Mouse (Mus musculus): ENCODE data around the gene Ube3b. TPM values are rescaled to one million over a fixed set of nuclear protein-coding genes. Genes with fewer than 3 reads are reported as not detected.

The Ube3b gene
- total RNA-seq (2012; rRNA removed) = 19.9 and 22.1 TPM in 2 replicates
- total RNA-seq (2014; rRNA removed) = 9.5 and 11.7 TPM in 2 replicates
- polyA plus RNA-seq (2012; ENCODE audit: insufficient read length, low read depth) = 21.1 and 29.8 TPM in 2 replicates

DNA sequence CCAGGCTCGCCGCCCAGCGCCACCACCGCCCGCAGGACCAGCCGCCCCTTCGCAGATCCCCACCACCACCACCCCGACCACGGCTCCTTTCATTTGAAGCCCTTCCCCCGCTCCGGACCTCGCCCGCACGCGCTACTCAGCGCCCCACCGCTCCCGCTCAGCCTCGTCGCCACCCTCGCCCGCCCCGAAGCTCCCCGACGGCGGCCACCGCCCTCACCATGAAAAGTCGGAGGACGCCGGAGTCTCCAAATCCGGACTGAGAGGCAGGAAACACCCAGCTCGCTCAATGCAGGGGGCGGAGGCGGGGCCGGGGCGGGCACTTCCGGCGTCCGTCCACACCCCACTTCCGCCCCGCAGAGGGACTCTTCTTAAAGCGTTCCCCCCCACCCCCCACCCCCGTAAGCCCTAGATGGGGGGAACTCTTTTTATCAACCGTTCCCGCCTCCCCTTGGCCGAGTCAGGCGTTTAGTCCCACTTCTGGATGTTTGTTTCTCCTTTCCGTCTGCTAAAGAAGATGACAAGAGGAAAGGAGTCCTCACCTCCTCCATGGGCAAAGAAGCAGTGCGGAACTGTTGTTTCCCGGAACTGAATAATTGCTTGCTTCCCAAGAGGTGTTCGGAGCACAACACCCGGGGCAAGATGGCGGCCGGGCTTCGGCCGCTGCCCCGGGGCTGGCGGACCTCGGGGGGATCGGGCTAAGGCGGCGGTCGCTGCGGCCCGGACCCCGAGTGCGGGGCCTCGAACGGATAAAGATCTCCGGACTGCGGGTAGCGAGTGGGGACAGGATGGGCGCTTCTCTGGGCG is at the start of gene Ube3b, which contains the start of gene Kctd10:
Ube3b (plus strand) TSS at position 399 of the 804 bp plus-strand sequence.
Kctd10 (minus strand) TSS at position 300 of the 804 bp plus-strand sequence.
- H3K9me3 ChIP-seq (replicated peaks; ENCODE audit: low read length) = no peaks in the 10 kb centered on the region
- peak within 1 kb of the TSS; percentile 81 for H3K9ac ChIP-seq (ENCODE audit: insufficient read depth, low read depth)
- dilution Hi-C loops (cut with MboI; ENCODE audit: extremely low pct_ligation_motif_present, extremely low pct_unique_long_range_greater_than_20kb, low sequenced_read_pairs) (no loop called here), in situ Hi-C loops (cut with MboI; ENCODE audit: low pct_ligation_motif_present, low pct_unique_long_range_greater_than_20kb, low sequenced_read_pairs) (loop anchor here (5.0 kb wide), 1 partner anchor 58 kb away; no protein-coding TSS in a partner anchor)
- H3K4me3 ChIP-seq (replicated peaks in 1 of 3; ENCODE audit: low read depth in 2 of 3, low read length in 2 of 3, poor library complexity in 1 of 3) = peak within 1 kb of the TSS; percentile 92 to 97 (median 93)
- peak; percentile 87 for DNase-seq (ENCODE audit: extremely low read depth)
- peaks cover 22% of the 10 kb centered on the region for H3K79me2 ChIP-seq (replicated peaks; ENCODE audit: control insufficient read depth, extremely low read depth, insufficient read depth, poor library complexity, severe bottlenecking)
- H3K27me3 ChIP-seq (replicated peaks) = no peaks in the 10 kb centered on the region
- 0 out of 2 replicates have a peak within 1 kb of the TSS, but pooled peaks have one; percentile 21 for H3K27ac ChIP-seq (ENCODE audit: insufficient read depth, low read depth)
- peaks cover 4 to 32% of the 10 kb centered on the region in 2 experiments for H3K4me1 ChIP-seq (ENCODE audit: control insufficient read depth in 1 of 2, insufficient read depth in 2 of 2)
- peak within 1 kb of the TSS; percentile 83 for H3K4me2 ChIP-seq (ENCODE audit: insufficient read depth, low read depth, poor library complexity, severe bottlenecking)
- peaks cover 11 to 43% of the 10 kb centered on the region in 2 experiments for H3K36me3 ChIP-seq (replicated peaks in 1 of 2; ENCODE audit: control insufficient read depth in 1 of 2, insufficient read depth in 1 of 2, low read length in 1 of 2)
- TF ChIP-seq MEF2A (IDR thresholded peaks at IDR 0.05; ENCODE audit: borderline replicate concordance, low read depth, low read length) = 0 out of 2 replicates have a peak, but pooled peaks have one; percentile 13
- no peak for TF ChIP-seq RAD21 (IDR thresholded peaks at IDR 0.05; ENCODE audit: low read depth, low read length)
- no peak for TF ChIP-seq MAFK (IDR thresholded peaks at IDR 0.05; ENCODE audit: insufficient replicate concordance, low read length)
- no peak for TF ChIP-seq JUN (IDR thresholded peaks at IDR 0.05; ENCODE audit: insufficient read depth, low read depth, low read length)
- no peak for TF ChIP-seq PAX5 (IDR thresholded peaks at IDR 0.05; ENCODE audit: low read length)
- no peak for TF ChIP-seq GABPA (IDR thresholded peaks at IDR 0.05; ENCODE audit: insufficient replicate concordance, low read depth, low read length)
- TF ChIP-seq IRF4 (IDR thresholded peaks at IDR 0.05; ENCODE audit: low read depth, low read length) = no peak
- no peak for TF ChIP-seq USF1 (IDR thresholded peaks at IDR 0.05; ENCODE audit: low read depth, low read length)
- TF ChIP-seq SMC3 (IDR thresholded peaks at IDR 0.05; ENCODE audit: low read depth, low read length) = no peak
- no peak for TF ChIP-seq ZKSCAN1 (IDR thresholded peaks at IDR 0.05; ENCODE audit: borderline replicate concordance, low read depth, low read length)
- no peak for TF ChIP-seq USF2 (conservative IDR thresholded peaks at IDR 0.05; ENCODE audit: low read depth, low read length)
- peak; percentile 46; the same call in 1 of the 2 replicates for TF ChIP-seq KAT2A (IDR thresholded peaks at IDR 0.05; ENCODE audit: insufficient replicate concordance, low read length)
- TF ChIP-seq ETS1 (conservative IDR thresholded peaks at IDR 0.05; ENCODE audit: low read depth, low read length) = no peak
- no peak for TF ChIP-seq ZC3H11A (IDR thresholded peaks at IDR 0.05; ENCODE audit: low read depth, low read length)
- TF ChIP-seq POLR2AphosphoS2 (IDR thresholded peaks at IDR 0.05; ENCODE audit: low read depth, low read length) = 0 out of 2 replicates have a peak, but pooled peaks have one; percentile 35
- TF ChIP-seq ZMIZ1 (IDR thresholded peaks at IDR 0.05; ENCODE audit: low read depth, low read length) = 0 out of 2 replicates have a peak, but pooled peaks have one; percentile 53
- TF ChIP-seq RCOR1 (conservative IDR thresholded peaks at IDR 0.05; ENCODE audit: low read depth, low read length) = no peak
- peak; percentile 88 for TF ChIP-seq POLR2A (IDR thresholded peaks at IDR 0.05; ENCODE audit: low read depth, low read length)
- TF ChIP-seq ZNF384 (IDR thresholded peaks at IDR 0.05; ENCODE audit: low read depth, low read length) = no peak
- TF ChIP-seq CHD2 (IDR thresholded peaks at IDR 0.05; ENCODE audit: low read length) = 0 out of 2 replicates have a peak, but pooled peaks have one; percentile 55
- peak; percentile 83 for TF ChIP-seq HCFC1 (IDR thresholded peaks at IDR 0.05; ENCODE audit: low read depth, low read length)
- no peak for TF ChIP-seq MAX (IDR thresholded peaks at IDR 0.05; ENCODE audit: low read length)
- peak; percentile 94 for TF ChIP-seq TBP (conservative IDR thresholded peaks at IDR 0.05; ENCODE audit: low read depth, low read length)
- no peak for TF ChIP-seq BHLHE40 (IDR thresholded peaks at IDR 0.05; ENCODE audit: low read depth, low read length)
- TF ChIP-seq JUND (conservative IDR thresholded peaks at IDR 0.05; ENCODE audit: low read depth, low read length) = no peak
- TF ChIP-seq TCF12 (IDR thresholded peaks at IDR 0.05; ENCODE audit: low read depth, low read length) = peak; percentile 96
- no peak for TF ChIP-seq EP300 (IDR thresholded peaks at IDR 0.05; ENCODE audit: low read length)
- TF ChIP-seq SIN3A (IDR thresholded peaks at IDR 0.05; ENCODE audit: low read length) = no peak; the same call in none of the 2 replicates
- TF ChIP-seq CHD1 (IDR thresholded peaks at IDR 0.05; ENCODE audit: low read depth, low read length) = no peak
- TF ChIP-seq MAZ (IDR thresholded peaks at IDR 0.05; ENCODE audit: low read depth, low read length) = peak; percentile 79; the same call in 1 of the 2 replicates
- peak; percentile 73 for TF ChIP-seq NELFE (IDR thresholded peaks at IDR 0.05; ENCODE audit: low read depth, low read length)
- no peak for TF ChIP-seq MYC (IDR thresholded peaks at IDR 0.05; ENCODE audit: low read depth, low read length)
- no peak for TF ChIP-seq CTCF (conservative IDR thresholded peaks at IDR 0.05 in 1 of 2, IDR thresholded peaks at IDR 0.05 in 1 of 2; ENCODE audit: low read depth in 2 of 2, low read length in 2 of 2)
- TF ChIP-seq E2F4 (IDR thresholded peaks at IDR 0.05; ENCODE audit: insufficient replicate concordance, low read depth, low read length) = no peak
- TF ChIP-seq NRF1 (IDR thresholded peaks at IDR 0.05; ENCODE audit: low read depth, low read length) = 0 out of 2 replicates have a peak, but pooled peaks have one; percentile 24
- TF ChIP-seq UBTF (IDR thresholded peaks at IDR 0.05; ENCODE audit: low read depth, low read length) = peak; percentile 34; the same call in 1 of the 2 replicates
- peak; percentile 48; the same call in 1 of the 2 replicates for TF ChIP-seq MXI1 (IDR thresholded peaks at IDR 0.05; ENCODE audit: low read depth, low read length)

All from CH12.LX (cell line).